Mouse (Mus musculus): ENCODE measurements at regions not wholly inside any gene's neighbourhood (a gene's known extent, or its start where the extent isn't known, plus 50 kb on each side); places are given as distances from the start of the nearest gene placed in this dataset.

GRCm38 (mm10) chr9:61563017-61563416 is 190.9 kb downstream of the Tle3 start:
- DNase-seq (ENCODE audit: low read depth) = no peak

DNA sequence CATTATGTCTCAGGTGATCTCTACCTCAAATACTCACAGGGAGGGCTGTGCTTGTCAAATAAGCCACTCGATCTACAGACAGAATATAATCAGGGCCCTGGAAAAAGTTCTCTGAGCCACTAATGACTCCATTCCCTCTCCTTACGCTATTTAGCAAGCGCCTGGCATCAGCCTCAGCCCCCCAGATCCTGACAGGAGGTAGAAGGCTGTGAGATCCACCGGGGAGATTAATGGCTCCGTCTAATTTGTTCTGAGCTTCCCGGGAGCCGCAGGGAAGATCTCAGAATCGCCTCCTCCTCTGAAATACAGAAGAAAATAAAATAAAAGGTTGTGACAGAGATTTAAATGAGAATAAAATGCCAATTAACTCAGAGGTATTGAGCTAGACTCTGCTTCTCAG is 189.4 kb downstream of the Tle3 start:
- DNase-seq (ENCODE audit: low read depth) = no peak

DNA sequence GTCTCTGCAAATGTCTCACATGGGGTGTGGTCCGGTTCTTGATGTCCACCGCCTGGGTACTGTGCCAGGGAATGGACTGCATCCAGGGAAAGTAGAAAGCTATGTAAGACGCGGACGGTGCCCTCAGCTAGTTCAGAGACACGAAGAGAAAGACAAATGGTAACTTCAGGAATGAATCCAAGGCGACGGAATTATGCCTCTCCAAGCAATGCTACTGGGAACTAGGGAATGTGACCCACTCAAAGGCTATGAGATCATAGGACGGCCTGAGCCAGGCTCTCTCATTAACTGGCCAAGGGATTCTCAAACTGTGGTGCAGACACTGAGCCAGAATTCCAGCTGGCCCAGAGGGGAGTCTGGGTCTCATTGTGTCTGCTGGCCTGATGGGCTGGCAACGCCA is 186.5 kb downstream of the Tle3 start:
- DNase-seq (ENCODE audit: low read depth) = no peak

GRCm38 (mm10) chr9:61557025-61557424 is 184.9 kb downstream of the Tle3 start:
- DNase-seq (ENCODE audit: low read depth) = no peak

- DNase-seq (ENCODE audit: low read depth) = no peak
Measured at GRCm38 (mm10) chr9:61555173-61555572, 183.0 kb downstream of the Tle3 start.

DNA sequence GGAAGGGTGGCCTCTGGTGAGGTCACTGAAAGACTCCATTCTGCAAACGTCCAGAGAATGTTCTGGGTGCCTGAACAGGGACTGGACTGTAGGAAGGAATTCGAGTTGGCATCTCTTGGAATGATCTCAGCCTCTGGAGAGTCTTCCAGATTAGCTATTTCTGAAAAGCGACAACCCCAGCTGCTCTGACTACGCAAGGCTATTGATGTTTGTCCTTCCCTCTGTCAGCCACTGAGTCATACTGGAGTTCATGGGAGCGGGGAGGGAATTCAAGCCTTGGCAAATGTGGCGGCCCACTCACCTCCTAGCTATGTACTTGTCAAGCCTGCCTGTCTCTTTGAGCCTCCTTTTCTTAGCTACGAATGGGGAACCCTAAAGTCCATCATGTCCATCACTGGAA is 182.4 kb downstream of the Tle3 start:
- DNase-seq (ENCODE audit: low read depth) = no peak

- DNase-seq (ENCODE audit: low read depth) = no peak
Measured at GRCm38 (mm10) chr9:61553626-61554025, 181.5 kb downstream of the Tle3 start.

DNA sequence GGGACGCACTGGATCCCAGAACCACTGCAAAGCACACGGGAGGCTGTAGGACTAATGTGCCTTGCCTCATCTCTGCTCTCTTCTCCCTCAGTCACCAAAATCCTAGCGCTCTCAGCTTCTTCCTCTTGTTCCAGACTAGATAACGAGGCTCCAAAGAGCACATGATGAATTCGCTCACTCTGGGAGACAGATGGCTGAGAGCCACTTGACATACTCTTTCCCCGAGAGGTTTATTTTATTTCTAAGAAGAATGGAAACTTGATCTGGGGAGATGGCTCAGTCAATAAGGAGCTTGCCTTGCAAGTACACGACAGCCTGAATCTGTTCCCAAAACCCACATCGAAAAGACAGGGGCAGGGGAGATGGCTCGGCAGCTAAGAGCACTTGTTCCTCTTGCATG is 179.2 kb downstream of the Tle3 start:
- DNase-seq (ENCODE audit: low read depth) = no peak

DNA sequence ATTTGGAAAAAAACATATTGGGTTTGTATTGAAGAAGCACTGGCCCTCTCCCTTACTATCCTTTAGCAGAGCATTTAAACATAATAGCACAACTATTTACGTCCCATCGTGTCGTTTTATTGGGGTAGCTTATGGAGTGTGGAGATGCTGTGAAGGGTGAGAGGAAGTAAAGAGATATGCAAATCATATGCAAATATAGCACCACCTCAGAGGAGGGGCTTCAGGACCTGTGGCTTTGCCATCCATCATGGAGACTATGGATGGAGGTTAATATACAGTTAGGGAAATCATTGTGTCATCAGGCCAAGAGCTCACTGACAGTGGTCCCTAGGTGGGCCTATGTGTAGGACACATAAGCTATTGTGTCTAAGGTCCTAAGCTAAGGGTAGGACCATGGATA is 178.2 kb downstream of the Tle3 start:
- DNase-seq (ENCODE audit: low read depth) = no peak

- DNase-seq (ENCODE audit: low read depth) = no peak
Measured at GRCm38 (mm10) chr9:61549692-61550241, 177.6 kb downstream of the Tle3 start.

- no peak for DNase-seq (ENCODE audit: low read depth)
Measured at GRCm38 (mm10) chr9:61537316-61538189, 165.4 kb downstream of the Tle3 start.

- DNase-seq (ENCODE audit: low read depth) = no peak
Measured at GRCm38 (mm10) chr9:61533237-61533636, 161.1 kb downstream of the Tle3 start.

GRCm38 (mm10) chr9:61530263-61531045 is 158.3 kb downstream of the Tle3 start:
- no peak for DNase-seq (ENCODE audit: low read depth)

DNA sequence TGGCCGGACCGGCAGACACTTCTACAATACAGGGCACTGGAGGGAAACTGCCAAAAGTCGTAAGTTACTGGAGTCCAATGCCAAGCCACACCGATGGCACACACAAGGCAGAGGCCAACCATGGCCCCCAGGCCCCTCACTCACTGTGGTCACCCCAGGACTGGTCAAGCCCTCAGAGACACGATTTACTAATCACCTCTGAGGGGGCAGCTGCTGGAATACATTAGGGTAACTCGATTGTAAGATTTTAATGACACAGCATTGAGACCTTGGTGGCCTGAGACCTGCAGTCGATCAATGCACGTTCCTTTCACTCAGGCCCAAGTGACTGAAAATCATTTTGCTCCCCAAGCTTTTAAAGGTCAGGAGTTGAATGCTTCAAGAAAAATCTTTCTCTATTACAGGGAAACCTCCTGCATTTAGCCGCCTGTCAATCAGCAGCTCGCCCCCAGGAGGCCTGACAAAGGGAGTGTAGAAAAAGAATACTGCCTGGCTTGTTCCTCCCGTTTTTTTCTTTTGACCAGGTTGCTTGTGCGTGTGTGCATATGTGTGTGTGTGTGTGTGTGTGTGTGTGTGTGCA is 156.2 kb downstream of the Tle3 start:
- no peak for DNase-seq (ENCODE audit: low read depth)

DNA sequence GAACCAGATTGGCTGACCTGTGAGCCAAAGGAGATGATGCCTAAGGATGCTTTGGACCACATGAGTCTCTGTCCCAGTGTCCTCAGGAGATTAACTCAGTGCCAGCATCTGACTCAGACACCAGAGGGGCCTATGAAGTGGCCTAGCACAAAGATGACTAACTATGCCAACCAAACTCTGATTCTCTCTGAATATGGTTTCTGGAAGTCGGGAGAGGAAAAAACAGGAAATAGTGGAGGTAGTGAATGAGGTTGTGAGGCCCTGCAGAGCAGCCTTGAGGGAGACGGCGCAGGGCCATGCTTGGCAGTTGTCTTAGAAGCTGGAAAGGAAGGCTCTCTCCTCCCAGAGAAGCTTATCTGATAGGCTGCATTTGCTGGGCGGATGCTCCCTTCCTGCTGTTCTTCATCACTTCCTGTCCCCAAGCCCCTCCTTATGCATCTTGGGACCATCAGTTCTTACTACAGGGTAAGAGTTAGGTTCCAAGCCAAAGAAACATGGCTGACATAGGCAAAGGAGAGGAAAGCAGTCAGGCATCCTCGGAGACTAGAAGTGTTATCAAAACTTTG is 155.4 kb downstream of the Tle3 start:
- DNase-seq (ENCODE audit: low read depth) = no peak

DNA sequence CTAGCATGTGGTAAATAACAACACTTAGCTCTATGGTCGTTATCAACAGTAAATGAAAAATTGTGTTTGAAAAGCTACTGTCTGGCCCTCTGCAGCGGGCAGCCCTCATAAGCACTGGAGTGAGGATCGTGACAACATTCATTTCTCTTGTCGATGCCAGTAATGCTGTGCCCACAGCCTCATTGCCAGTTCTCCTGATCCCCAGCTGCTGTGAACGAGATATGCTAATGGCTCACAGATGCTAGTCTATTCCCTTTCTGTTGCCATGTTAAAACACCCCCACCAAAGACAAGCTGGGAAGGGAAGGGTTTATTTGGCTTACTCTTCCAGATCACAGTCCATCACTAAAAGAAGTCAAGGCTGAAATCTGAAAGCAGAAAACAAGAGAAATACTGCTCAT is 148.0 kb downstream of the Tle3 start:
- no peak for DNase-seq (ENCODE audit: low read depth)

GRCm38 (mm10) chr9:61517906-61518305 is 145.7 kb downstream of the Tle3 start:
- no peak for DNase-seq (ENCODE audit: low read depth)

GRCm38 (mm10) chr9:61511436-61511835 is 139.3 kb downstream of the Tle3 start:
- no peak for DNase-seq (ENCODE audit: low read depth)

GRCm38 (mm10) chr9:61510217-61510893 is 138.2 kb downstream of the Tle3 start:
- no peak for DNase-seq (ENCODE audit: low read depth)

GRCm38 (mm10) chr9:61509591-61510191 is 137.5 kb downstream of the Tle3 start:
- DNase-seq (ENCODE audit: low read depth) = no peak

GRCm38 (mm10) chr9:61509091-61509490 is 136.9 kb downstream of the Tle3 start:
- no peak for DNase-seq (ENCODE audit: low read depth)
